Mouse (Mus musculus): ENCODE data around the gene Lrrc8a. TPM values are rescaled to one million over a fixed set of nuclear protein-coding genes. Genes with fewer than 3 reads are reported as not detected.

The Lrrc8a gene
- polyA plus RNA-seq, 1 experiment from 2014 or later = 55.9 TPM

- under 1% methylated on average over 44 of the region's 44 CpGs for WGBS
- ATAC-seq (ENCODE audit: low FRiP score) (peak; percentile 95), DNase-seq (ENCODE audit: low spot score) (peak; percentile 96)
- peak within 1 kb of the TSS; percentile 35 for H3K9ac ChIP-seq (ENCODE audit: low read depth, low read length)
- no peaks in the 10 kb centered on the region for H3K36me3 ChIP-seq (ENCODE audit: control insufficient read depth, insufficient read depth, low read length)
- H3K27me3 ChIP-seq (ENCODE audit: control insufficient read depth, insufficient read depth, low read length) = no peaks in the 10 kb centered on the region
- H3K27ac ChIP-seq (ENCODE audit: low read depth, low read length) = 0 out of 2 replicates have a peak within 1 kb of the TSS, but pooled peaks have one; percentile 37
- H3K4me1 ChIP-seq (replicated peaks; ENCODE audit: control insufficient read depth, insufficient read depth, low read length) = 0 out of 2 replicates have a peak, but pooled peaks cover 7% of the 10 kb centered on the region
- H3K4me3 ChIP-seq (ENCODE audit: low read depth, low read length) = peak within 1 kb of the TSS; percentile 65
- H3K9me3 ChIP-seq (ENCODE audit: control insufficient read depth, low read length) = no peaks in the 10 kb centered on the region
- H3K4me2 ChIP-seq (replicated peaks; ENCODE audit: low read depth, low read length) = peak within 1 kb of the TSS; percentile 82
These were observed 31.7 kb upstream of the Lrrc8a start, which contains the start of gene Kyat1 for GRCm38 (mm10) chr2:30205629-30206357. Kyat1 (minus strand) TSS chr2:30205847.

DNA sequence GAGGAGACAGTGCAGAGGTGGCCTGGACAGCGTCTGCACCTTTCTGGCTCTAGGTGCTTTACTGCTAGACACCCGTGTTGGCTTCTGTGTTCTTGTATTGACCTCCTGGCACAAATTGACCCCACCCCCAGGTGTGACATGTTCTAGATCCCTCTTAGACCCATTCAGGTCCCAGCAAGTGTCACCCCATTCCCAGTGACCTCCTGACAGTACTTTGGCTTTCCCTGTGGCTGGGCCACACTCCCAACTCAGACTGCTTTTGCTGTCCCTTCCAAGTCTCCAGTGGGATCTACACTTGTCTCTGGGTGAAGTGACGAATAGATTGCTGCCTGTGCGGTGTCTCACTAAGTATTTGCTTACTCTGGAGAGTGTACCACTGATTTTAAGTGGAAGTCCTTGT is 30.1 kb upstream of the Lrrc8a start:
- Histone ChIP-seq H3K9me3 (ENCODE audit: control insufficient read depth, low read length) (no peaks in the 10 kb centered on the region), H3K9ac (ENCODE audit: low read depth, low read length) (no peak overlapping the region), H3K27ac (ENCODE audit: low read depth, low read length) (no peak overlapping the region), H3K4me3 (ENCODE audit: low read depth, low read length) (no peak overlapping the region), H3K36me3 (ENCODE audit: control insufficient read depth, insufficient read depth, low read length) (no peaks in the 10 kb centered on the region), H3K4me1 (replicated peaks; ENCODE audit: control insufficient read depth, insufficient read depth, low read length) (0 out of 2 replicates have a peak, but pooled peaks cover 7% of the 10 kb centered on the region), H3K27me3 (ENCODE audit: control insufficient read depth, insufficient read depth, low read length) (no peaks in the 10 kb centered on the region), H3K4me2 (replicated peaks; ENCODE audit: low read depth, low read length) (no peak overlapping the region)
- ATAC-seq (ENCODE audit: low FRiP score) (no peak), DNase-seq (ENCODE audit: low spot score) (no peak)
- 88% methylated on average over 4 of the region's 4 CpGs for WGBS

DNA sequence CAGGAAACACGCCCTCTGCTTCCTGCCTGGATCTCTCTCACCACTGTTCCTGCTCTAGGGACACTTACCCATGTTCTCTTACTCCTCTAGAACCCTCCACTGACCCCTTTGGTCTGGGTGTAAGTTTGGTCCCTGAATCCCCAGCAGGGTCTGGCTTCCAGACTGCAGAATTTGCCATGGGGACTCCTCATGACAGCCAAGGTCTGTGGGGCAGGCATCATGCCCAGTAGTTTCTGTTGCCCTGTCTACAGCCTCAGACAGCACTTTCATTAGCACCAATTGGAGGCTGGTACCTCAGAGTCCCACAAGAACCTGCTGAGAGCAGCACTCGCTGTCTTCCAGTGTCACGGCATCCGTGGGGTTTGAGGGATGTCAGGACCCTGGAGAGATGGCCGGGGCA is 29.6 kb upstream of the Lrrc8a start:
- Histone ChIP-seq H3K4me2 (replicated peaks; ENCODE audit: low read depth, low read length) (no peak overlapping the region), H3K27ac (ENCODE audit: low read depth, low read length) (no peak overlapping the region), H3K4me3 (ENCODE audit: low read depth, low read length) (no peak overlapping the region), H3K27me3 (ENCODE audit: control insufficient read depth, insufficient read depth, low read length) (no peaks in the 10 kb centered on the region), H3K4me1 (replicated peaks; ENCODE audit: control insufficient read depth, insufficient read depth, low read length) (0 out of 2 replicates have a peak, but pooled peaks cover 7% of the 10 kb centered on the region), H3K9ac (ENCODE audit: low read depth, low read length) (no peak overlapping the region), H3K36me3 (ENCODE audit: control insufficient read depth, insufficient read depth, low read length) (no peaks in the 10 kb centered on the region), H3K9me3 (ENCODE audit: control insufficient read depth, low read length) (no peaks in the 10 kb centered on the region)
- no peak for DNase-seq (ENCODE audit: low spot score)
- 82% methylated on average over 5 of the region's 5 CpGs for WGBS
- no peak for ATAC-seq (ENCODE audit: low FRiP score)

GRCm38 (mm10) chr2:30211408-30212168 is 25.9 kb upstream of the Lrrc8a start:
- ATAC-seq (ENCODE audit: low FRiP score) = no peak
- H3K36me3 ChIP-seq (ENCODE audit: control insufficient read depth, insufficient read depth, low read length) = no peaks in the 10 kb centered on the region
- no peaks in the 10 kb centered on the region for H3K9me3 ChIP-seq (ENCODE audit: control insufficient read depth, low read length)
- no peak overlapping the region for H3K4me3 ChIP-seq (ENCODE audit: low read depth, low read length)
- H3K9ac ChIP-seq (ENCODE audit: low read depth, low read length) = no peak overlapping the region
- no peak overlapping the region for H3K4me2 ChIP-seq (replicated peaks; ENCODE audit: low read depth, low read length)
- H3K27me3 ChIP-seq (ENCODE audit: control insufficient read depth, insufficient read depth, low read length) = no peaks in the 10 kb centered on the region
- no peaks in the 10 kb centered on the region for H3K4me1 ChIP-seq (replicated peaks; ENCODE audit: control insufficient read depth, insufficient read depth, low read length)
- WGBS = 79% methylated on average over 6 of the region's 6 CpGs
- H3K27ac ChIP-seq (ENCODE audit: low read depth, low read length) = no peak overlapping the region
- DNase-seq (ENCODE audit: low spot score) = no peak

- no peak for ATAC-seq (ENCODE audit: low FRiP score)
- no peak overlapping the region for H3K4me2 ChIP-seq (replicated peaks; ENCODE audit: low read depth, low read length)
- no peaks in the 10 kb centered on the region for H3K36me3 ChIP-seq (ENCODE audit: control insufficient read depth, insufficient read depth, low read length)
- DNase-seq (ENCODE audit: low spot score) = no peak
- H3K9me3 ChIP-seq (ENCODE audit: control insufficient read depth, low read length) = no peaks in the 10 kb centered on the region
- WGBS = 75% methylated on average over 4 of the region's 4 CpGs
- no peak overlapping the region for H3K27ac ChIP-seq (ENCODE audit: low read depth, low read length)
- H3K27me3 ChIP-seq (ENCODE audit: control insufficient read depth, insufficient read depth, low read length) = no peaks in the 10 kb centered on the region
- H3K4me3 ChIP-seq (ENCODE audit: low read depth, low read length) = no peak overlapping the region
- no peaks in the 10 kb centered on the region for H3K4me1 ChIP-seq (replicated peaks; ENCODE audit: control insufficient read depth, insufficient read depth, low read length)
- H3K9ac ChIP-seq (ENCODE audit: low read depth, low read length) = no peak overlapping the region
These were observed 25.4 kb upstream of the Lrrc8a start for GRCm38 (mm10) chr2:30212169-30212545.

DNA sequence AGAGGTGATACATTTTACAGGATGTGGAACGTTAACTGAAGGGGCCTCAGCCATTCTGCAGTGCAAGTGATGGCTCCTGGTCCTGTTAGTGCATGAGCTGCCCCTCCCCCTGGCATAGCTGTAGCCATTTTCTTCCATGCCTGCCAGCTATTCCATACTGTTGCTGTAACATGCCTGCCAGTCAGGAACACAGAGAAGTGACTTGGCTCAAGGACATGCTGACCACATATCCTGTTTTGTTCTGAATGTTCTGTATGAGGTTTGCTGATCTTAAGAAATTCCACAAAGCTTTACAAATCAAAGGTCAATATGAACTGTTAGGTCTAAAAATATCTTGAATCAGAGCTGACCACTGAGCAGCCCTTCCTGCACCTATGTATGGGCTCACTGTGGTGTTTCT is 24.6 kb upstream of the Lrrc8a start:
- DNase-seq (ENCODE audit: low spot score) (no peak), ATAC-seq (ENCODE audit: low FRiP score) (no peak)
- H3K27ac ChIP-seq (ENCODE audit: low read depth, low read length) = no peak overlapping the region
- H3K27me3 ChIP-seq (ENCODE audit: control insufficient read depth, insufficient read depth, low read length) = no peaks in the 10 kb centered on the region
- H3K4me1 ChIP-seq (replicated peaks; ENCODE audit: control insufficient read depth, insufficient read depth, low read length) = no peaks in the 10 kb centered on the region
- no peak overlapping the region for H3K4me2 ChIP-seq (replicated peaks; ENCODE audit: low read depth, low read length)
- H3K9me3 ChIP-seq (ENCODE audit: control insufficient read depth, low read length) = no peaks in the 10 kb centered on the region
- H3K4me3 ChIP-seq (ENCODE audit: low read depth, low read length) = no peak overlapping the region
- no peak overlapping the region for H3K9ac ChIP-seq (ENCODE audit: low read depth, low read length)
- 71% methylated on average over 1 of the region's 1 CpGs for WGBS
- H3K36me3 ChIP-seq (ENCODE audit: control insufficient read depth, insufficient read depth, low read length) = no peaks in the 10 kb centered on the region

DNA sequence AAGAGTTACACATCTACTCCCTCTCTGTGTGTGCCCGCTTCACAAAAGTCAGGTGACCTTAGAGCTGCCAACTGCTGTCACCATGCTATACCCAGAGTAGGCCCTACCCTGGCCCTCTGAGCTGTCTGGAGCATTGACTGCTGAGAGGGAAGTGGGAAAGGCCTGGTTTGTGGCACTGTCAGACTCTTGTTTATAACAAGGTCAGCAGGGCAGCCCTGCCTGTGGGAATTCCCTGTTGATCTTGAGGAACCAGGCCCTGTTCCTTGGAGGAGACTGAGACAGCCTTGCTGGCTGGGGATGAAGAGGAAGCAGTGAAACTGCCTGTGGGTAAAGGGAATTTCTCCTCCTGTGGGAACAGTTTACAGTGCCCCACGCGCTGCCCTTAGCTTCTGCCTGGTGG is 22.8 kb upstream of the Lrrc8a start:
- Histone ChIP-seq H3K9me3 (ENCODE audit: control insufficient read depth, low read length) (no peaks in the 10 kb centered on the region), H3K27ac (ENCODE audit: low read depth, low read length) (no peak overlapping the region), H3K4me2 (replicated peaks; ENCODE audit: low read depth, low read length) (no peak overlapping the region), H3K36me3 (ENCODE audit: control insufficient read depth, insufficient read depth, low read length) (no peaks in the 10 kb centered on the region), H3K27me3 (ENCODE audit: control insufficient read depth, insufficient read depth, low read length) (no peaks in the 10 kb centered on the region), H3K9ac (ENCODE audit: low read depth, low read length) (no peak overlapping the region), H3K4me1 (replicated peaks; ENCODE audit: control insufficient read depth, insufficient read depth, low read length) (no peaks in the 10 kb centered on the region), H3K4me3 (ENCODE audit: low read depth, low read length) (no peak overlapping the region)
- 86% methylated on average over 3 of the region's 3 CpGs for WGBS
- ATAC-seq (ENCODE audit: low FRiP score) = no peak
- no peak for DNase-seq (ENCODE audit: low spot score)

- Histone ChIP-seq H3K4me1 (replicated peaks; ENCODE audit: control insufficient read depth, insufficient read depth, low read length) (no peaks in the 10 kb centered on the region), H3K9me3 (ENCODE audit: control insufficient read depth, low read length) (no peaks in the 10 kb centered on the region), H3K27me3 (ENCODE audit: control insufficient read depth, insufficient read depth, low read length) (no peaks in the 10 kb centered on the region), H3K4me3 (ENCODE audit: low read depth, low read length) (no peak overlapping the region), H3K4me2 (replicated peaks; ENCODE audit: low read depth, low read length) (no peak overlapping the region), H3K27ac (ENCODE audit: low read depth, low read length) (no peak overlapping the region), H3K9ac (ENCODE audit: low read depth, low read length) (no peak overlapping the region), H3K36me3 (ENCODE audit: control insufficient read depth, insufficient read depth, low read length) (no peaks in the 10 kb centered on the region)
- DNase-seq (ENCODE audit: low spot score) (no peak), ATAC-seq (ENCODE audit: low FRiP score) (no peak)
- WGBS = 80% methylated on average over 6 of the region's 6 CpGs
These were observed 22.0 kb upstream of the Lrrc8a start for GRCm38 (mm10) chr2:30215493-30215892.

- ATAC-seq (ENCODE audit: low FRiP score) (no peak), DNase-seq (ENCODE audit: low spot score) (no peak)
- no peaks in the 10 kb centered on the region for H3K36me3 ChIP-seq (ENCODE audit: control insufficient read depth, insufficient read depth, low read length)
- H3K27ac ChIP-seq (ENCODE audit: low read depth, low read length) = no peak overlapping the region
- no peak overlapping the region for H3K4me3 ChIP-seq (ENCODE audit: low read depth, low read length)
- WGBS = 97% methylated on average over 5 of the region's 5 CpGs
- no peaks in the 10 kb centered on the region for H3K9me3 ChIP-seq (ENCODE audit: control insufficient read depth, low read length)
- no peaks in the 10 kb centered on the region for H3K27me3 ChIP-seq (ENCODE audit: control insufficient read depth, insufficient read depth, low read length)
- no peaks in the 10 kb centered on the region for H3K4me1 ChIP-seq (replicated peaks; ENCODE audit: control insufficient read depth, insufficient read depth, low read length)
- H3K4me2 ChIP-seq (replicated peaks; ENCODE audit: low read depth, low read length) = no peak overlapping the region
- H3K9ac ChIP-seq (ENCODE audit: low read depth, low read length) = no peak overlapping the region
These were observed 21.2 kb upstream of the Lrrc8a start for GRCm38 (mm10) chr2:30216293-30216692.
